Mouse (Mus musculus): Measurements from ENCODE around the gene Mgp. TPM values are rescaled to one million over a fixed set of nuclear protein-coding genes. Genes with fewer than 3 reads are reported as not detected.

Mgp gene
- polyA plus RNA-seq, 1 experiment from 2014 or later = 168 TPM

GRCm38 (mm10) chr6:136852348-136852747 is 23.3 kb downstream of the Mgp start:
- Histone ChIP-seq H3K27ac (ENCODE audit: low read depth, low read length) (peak overlapping the region; percentile 55; the same call in 1 of the 2 replicates), H3K4me2 (replicated peaks; ENCODE audit: low read depth, low read length) (no peak overlapping the region), H3K4me1 (ENCODE audit: control insufficient read depth, insufficient read depth, low read length) (peaks cover 4% of the 10 kb centered on the region; the same call in 1 of the 2 replicates), H3K9me3 (ENCODE audit: control insufficient read depth, low read length) (no peaks in the 10 kb centered on the region), H3K27me3 (ENCODE audit: control insufficient read depth, insufficient read depth, low read length) (no peaks in the 10 kb centered on the region), H3K36me3 (ENCODE audit: control insufficient read depth, insufficient read depth, low read length) (no peaks in the 10 kb centered on the region), H3K9ac (ENCODE audit: low read depth, low read length) (no peak overlapping the region), H3K4me3 (ENCODE audit: low read length) (no peak overlapping the region)
- 75% methylated on average over 4 of the region's 4 CpGs for whole genome bisulfite sequencing
- peak; percentile 28; the same call in 1 of the 2 replicates for ATAC-seq (ENCODE audit: low FRiP score, low TSS enrichment)

GRCm38 (mm10) chr6:136850267-136850666 is 25.4 kb downstream of the Mgp start:
- H3K4me3 ChIP-seq (ENCODE audit: low read length) = no peak overlapping the region
- no peak overlapping the region for H3K4me2 ChIP-seq (replicated peaks; ENCODE audit: low read depth, low read length)
- H3K36me3 ChIP-seq (ENCODE audit: control insufficient read depth, insufficient read depth, low read length) = no peaks in the 10 kb centered on the region
- no peak overlapping the region for H3K9ac ChIP-seq (ENCODE audit: low read depth, low read length)
- H3K27ac ChIP-seq (ENCODE audit: low read depth, low read length) = no peak overlapping the region
- no peaks in the 10 kb centered on the region for H3K27me3 ChIP-seq (ENCODE audit: control insufficient read depth, insufficient read depth, low read length)
- H3K4me1 ChIP-seq (ENCODE audit: control insufficient read depth, insufficient read depth, low read length) = peaks cover 4% of the 10 kb centered on the region; the same call in 1 of the 2 replicates
- ATAC-seq (ENCODE audit: low FRiP score, low TSS enrichment) = no peak
- 73% methylated on average over 6 of the region's 6 CpGs for WGBS
- no peaks in the 10 kb centered on the region for H3K9me3 ChIP-seq (ENCODE audit: control insufficient read depth, low read length)

GRCm38 (mm10) chr6:136848971-136849370 is 26.7 kb downstream of the Mgp start:
- ATAC-seq (ENCODE audit: low FRiP score, low TSS enrichment) = no peak
- Histone ChIP-seq H3K27me3 (ENCODE audit: control insufficient read depth, insufficient read depth, low read length) (no peaks in the 10 kb centered on the region), H3K4me2 (replicated peaks; ENCODE audit: low read depth, low read length) (no peak overlapping the region), H3K4me1 (ENCODE audit: control insufficient read depth, insufficient read depth, low read length) (peaks cover 4% of the 10 kb centered on the region; the same call in 1 of the 2 replicates), H3K9me3 (ENCODE audit: control insufficient read depth, low read length) (no peaks in the 10 kb centered on the region), H3K4me3 (ENCODE audit: low read length) (no peak overlapping the region), H3K27ac (ENCODE audit: low read depth, low read length) (no peak overlapping the region), H3K9ac (ENCODE audit: low read depth, low read length) (no peak overlapping the region), H3K36me3 (ENCODE audit: control insufficient read depth, insufficient read depth, low read length) (no peaks in the 10 kb centered on the region)
- 89% methylated on average over 5 of the region's 5 CpGs for WGBS

DNA sequence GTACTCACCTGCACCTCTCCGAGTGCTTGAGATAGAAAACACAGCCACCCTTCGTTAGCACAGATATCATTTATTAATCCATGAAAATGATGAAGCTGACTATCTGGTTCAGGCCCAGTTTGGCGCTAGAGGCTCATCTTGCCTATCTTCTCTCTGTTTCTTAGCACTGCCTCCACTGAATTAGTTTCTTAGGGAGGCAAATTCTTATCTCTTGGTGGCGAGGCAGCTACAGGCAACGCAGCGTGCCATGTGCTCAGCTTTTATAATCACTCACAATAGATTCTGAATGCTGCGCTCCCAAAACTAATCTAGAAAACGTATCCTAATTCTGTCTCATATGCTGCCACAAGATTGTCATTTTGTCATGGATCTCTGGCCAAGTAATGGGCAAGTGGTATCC is 27.2 kb downstream of the Mgp start:
- no peaks in the 10 kb centered on the region for H3K36me3 ChIP-seq (ENCODE audit: control insufficient read depth, insufficient read depth, low read length)
- H3K4me2 ChIP-seq (replicated peaks; ENCODE audit: low read depth, low read length) = no peak overlapping the region
- no peak overlapping the region for H3K9ac ChIP-seq (ENCODE audit: low read depth, low read length)
- no peak overlapping the region for H3K27ac ChIP-seq (ENCODE audit: low read depth, low read length)
- WGBS = 90% methylated on average over 8 of the region's 8 CpGs
- H3K27me3 ChIP-seq (ENCODE audit: control insufficient read depth, insufficient read depth, low read length) = no peaks in the 10 kb centered on the region
- H3K9me3 ChIP-seq (ENCODE audit: control insufficient read depth, low read length) = no peaks in the 10 kb centered on the region
- ATAC-seq (ENCODE audit: low FRiP score, low TSS enrichment) = no peak
- H3K4me3 ChIP-seq (ENCODE audit: low read length) = no peak overlapping the region
- H3K4me1 ChIP-seq (ENCODE audit: control insufficient read depth, insufficient read depth, low read length) = peaks cover 4% of the 10 kb centered on the region; the same call in 1 of the 2 replicates

- no peaks in the 10 kb centered on the region for H3K27me3 ChIP-seq (ENCODE audit: control insufficient read depth, insufficient read depth, low read length)
- H3K4me2 ChIP-seq (replicated peaks; ENCODE audit: low read depth, low read length) = no peak overlapping the region
- H3K9ac ChIP-seq (ENCODE audit: low read depth, low read length) = no peak overlapping the region
- H3K27ac ChIP-seq (ENCODE audit: low read depth, low read length) = no peak overlapping the region
- ATAC-seq (ENCODE audit: low FRiP score, low TSS enrichment) = no peak
- no peaks in the 10 kb centered on the region for H3K36me3 ChIP-seq (ENCODE audit: control insufficient read depth, insufficient read depth, low read length)
- 0 out of 2 replicates have a peak, but pooled peaks cover 3% of the 10 kb centered on the region for H3K4me1 ChIP-seq (ENCODE audit: control insufficient read depth, insufficient read depth, low read length)
- H3K4me3 ChIP-seq (ENCODE audit: low read length) = no peak overlapping the region
- 27% methylated on average over 2 of the region's 2 CpGs for WGBS
- no peaks in the 10 kb centered on the region for H3K9me3 ChIP-seq (ENCODE audit: control insufficient read depth, low read length)
Observed at GRCm38 (mm10) chr6:136847790-136848189, 27.8 kb downstream of the Mgp start.

GRCm38 (mm10) chr6:136847267-136847666 is 28.4 kb downstream of the Mgp start:
- Histone ChIP-seq H3K27ac (ENCODE audit: low read depth, low read length) (no peak overlapping the region), H3K36me3 (ENCODE audit: control insufficient read depth, insufficient read depth, low read length) (no peaks in the 10 kb centered on the region)
- 95% methylated on average over 3 of the region's 3 CpGs for WGBS

GRCm38 (mm10) chr6:136845706-136846480 is 29.7 kb downstream of the Mgp start:
- no peak for ATAC-seq (ENCODE audit: low FRiP score, low TSS enrichment)
- Histone ChIP-seq H3K27me3 (ENCODE audit: control insufficient read depth, insufficient read depth, low read length) (no peaks in the 10 kb centered on the region), H3K4me1 (ENCODE audit: control insufficient read depth, insufficient read depth, low read length) (no peaks in the 10 kb centered on the region), H3K9ac (ENCODE audit: low read depth, low read length) (no peak overlapping the region), H3K9me3 (ENCODE audit: control insufficient read depth, low read length) (no peaks in the 10 kb centered on the region), H3K27ac (ENCODE audit: low read depth, low read length) (no peak overlapping the region), H3K4me3 (ENCODE audit: low read length) (no peak overlapping the region), H3K36me3 (ENCODE audit: control insufficient read depth, insufficient read depth, low read length) (no peaks in the 10 kb centered on the region), H3K4me2 (replicated peaks; ENCODE audit: low read depth, low read length) (no peak overlapping the region)
- WGBS = 73% methylated on average over 5 of the region's 5 CpGs

More at GRCm38 (mm10) chr6:136847267-136847666, 28.4 kb downstream of the Mgp start:
- H3K4me3 ChIP-seq (ENCODE audit: low read length) = no peak overlapping the region
- no peak overlapping the region for H3K4me2 ChIP-seq (replicated peaks; ENCODE audit: low read depth, low read length)
- H3K4me1 ChIP-seq (ENCODE audit: control insufficient read depth, insufficient read depth, low read length) = no peaks in the 10 kb centered on the region
- no peak for ATAC-seq (ENCODE audit: low FRiP score, low TSS enrichment)
- H3K9ac ChIP-seq (ENCODE audit: low read depth, low read length) = no peak overlapping the region
- H3K9me3 ChIP-seq (ENCODE audit: control insufficient read depth, low read length) = no peaks in the 10 kb centered on the region
- H3K27me3 ChIP-seq (ENCODE audit: control insufficient read depth, insufficient read depth, low read length) = no peaks in the 10 kb centered on the region

GRCm38 (mm10) chr6:136844903-136845302 is 30.7 kb downstream of the Mgp start:
- H3K4me2 ChIP-seq (replicated peaks; ENCODE audit: low read depth, low read length) = no peak overlapping the region
- no peak overlapping the region for H3K9ac ChIP-seq (ENCODE audit: low read depth, low read length)
- no peak for ATAC-seq (ENCODE audit: low FRiP score, low TSS enrichment)
- 76% methylated on average over 2 of the region's 2 CpGs for whole genome bisulfite sequencing
- H3K36me3 ChIP-seq (ENCODE audit: control insufficient read depth, insufficient read depth, low read length) = no peaks in the 10 kb centered on the region
- H3K27ac ChIP-seq (ENCODE audit: low read depth, low read length) = no peak overlapping the region
- no peaks in the 10 kb centered on the region for H3K4me1 ChIP-seq (ENCODE audit: control insufficient read depth, insufficient read depth, low read length)
- H3K27me3 ChIP-seq (ENCODE audit: control insufficient read depth, insufficient read depth, low read length) = no peaks in the 10 kb centered on the region
- no peak overlapping the region for H3K4me3 ChIP-seq (ENCODE audit: low read length)
- no peaks in the 10 kb centered on the region for H3K9me3 ChIP-seq (ENCODE audit: control insufficient read depth, low read length)

DNA sequence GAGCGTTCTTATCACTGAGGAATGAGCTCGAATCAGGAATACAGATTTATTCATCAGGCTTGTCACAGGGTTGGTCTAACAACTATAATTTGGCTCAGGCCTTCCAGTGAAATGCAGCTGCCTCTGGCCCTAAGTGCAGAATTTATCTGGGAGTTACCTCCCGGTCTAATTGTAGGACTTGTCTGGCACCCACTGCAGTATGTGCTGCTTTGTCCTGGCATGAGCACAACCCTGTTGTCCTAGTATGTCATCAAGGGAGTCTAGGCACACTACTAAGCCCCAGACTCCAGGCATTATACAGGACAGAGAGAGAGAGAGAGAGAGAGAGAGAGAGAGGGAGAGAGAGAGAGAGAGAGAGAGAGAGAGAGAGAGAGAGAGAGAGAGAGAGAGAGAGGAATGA is 38.3 kb downstream of the Mgp start:
- H3K4me1 ChIP-seq (ENCODE audit: control insufficient read depth, insufficient read depth, low read length) = no peaks in the 10 kb centered on the region
- ATAC-seq (ENCODE audit: low FRiP score, low TSS enrichment) = no peak
- WGBS = 82% methylated on average over 3 of the region's 3 CpGs
- H3K9ac ChIP-seq (ENCODE audit: low read depth, low read length) = no peak overlapping the region
- no peaks in the 10 kb centered on the region for H3K27me3 ChIP-seq (ENCODE audit: control insufficient read depth, insufficient read depth, low read length)
- no peak overlapping the region for H3K4me3 ChIP-seq (ENCODE audit: low read length)
- no peak overlapping the region for H3K27ac ChIP-seq (ENCODE audit: low read depth, low read length)
- no peaks in the 10 kb centered on the region for H3K9me3 ChIP-seq (ENCODE audit: control insufficient read depth, low read length)
- no peak overlapping the region for H3K4me2 ChIP-seq (replicated peaks; ENCODE audit: low read depth, low read length)
- H3K36me3 ChIP-seq (ENCODE audit: control insufficient read depth, insufficient read depth, low read length) = no peaks in the 10 kb centered on the region

Measured in kidney, embryonic 14.5 days (tissue).